Mouse (Mus musculus) brain, embryonic 14.5 days (tissue): ENCODE data around the gene Cachd1. TPM values are rescaled to one million over a fixed set of nuclear protein-coding genes. Genes with fewer than 3 reads are reported as not detected.

Experiments used
- DNase-seq: peaks from one replicate; pipeline ENCODE4 v3.0.0-alpha.2; 2011; ENCODE audit warnings: low read depth
- CTCF ChIP-seq: fragments of 200-500 bp; IDR thresholded peaks from 2 replicates; pipeline ENCODE4 v1.5.1; 2012; ENCODE audit warnings: inconsistent platforms, mild to moderate bottlenecking, moderate library complexity, borderline replicate concordance; ENCODE audit not compliant: insufficient read depth, insufficient read length; ENCODE audit errors: extremely low read depth
- POLR2A ChIP-seq: fragments of 200-500 bp; IDR thresholded peaks from 2 replicates; pipeline ENCODE4 v1.6.1; 2012; ENCODE audit warnings: mild to moderate bottlenecking, inconsistent platforms, borderline replicate concordance; ENCODE audit not compliant: poor library complexity, insufficient read depth, insufficient read length, severe bottlenecking; ENCODE audit errors: extremely low read depth
- polyA plus RNA-seq: library from polyadenylated mRNA; depleted of rRNA; stranded (reverse); fragments of >200 nt; gene quantifications from 2 replicates; pipeline ENCODE4 v1.2.3, GENCODE M21; 2012

Cachd1 gene
- polyA plus RNA-seq, 1 experiment = 150 TPM

DNA sequence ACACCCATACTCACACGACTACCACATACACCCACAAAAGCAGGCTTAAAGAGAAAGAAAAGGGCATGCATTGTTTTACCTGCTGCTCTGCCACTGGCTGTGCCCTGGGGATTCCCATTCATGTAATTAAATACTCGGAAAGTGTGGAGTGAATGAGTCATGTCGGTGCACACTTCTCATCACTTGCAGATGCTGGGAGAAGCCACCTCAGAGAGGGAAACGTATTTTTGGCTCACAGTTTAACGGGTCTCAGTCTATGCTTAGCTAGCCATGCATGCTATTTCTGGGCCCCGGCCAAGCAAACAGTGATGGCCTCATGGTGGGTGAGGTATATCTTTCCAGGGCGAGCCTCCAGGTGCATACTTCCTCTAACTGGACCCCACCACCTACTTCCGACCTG lies 222.4 kb downstream of the Cachd1 start:
- no peak for DNase-seq
- TF ChIP-seq CTCF (no peak), POLR2A (no peak)

DNA sequence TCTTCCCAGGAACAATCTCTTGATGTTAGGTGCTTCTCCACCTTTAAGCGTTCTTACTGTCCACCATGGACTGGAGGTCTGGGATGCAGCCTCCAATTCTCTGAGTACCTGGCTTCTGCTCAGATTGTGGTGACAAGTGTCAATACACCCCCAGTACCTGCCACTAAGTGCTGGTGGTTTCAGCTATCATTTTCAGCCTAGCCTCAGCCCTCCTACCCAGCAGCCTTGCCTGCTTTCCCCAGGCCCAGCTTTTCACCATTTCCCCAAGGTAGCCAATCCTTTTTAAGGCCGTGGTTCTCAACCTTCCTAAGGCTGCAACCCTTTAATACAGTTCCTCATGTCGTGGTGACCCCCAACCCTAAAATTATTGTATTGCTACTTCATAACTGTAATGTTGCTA lies 224.1 kb downstream of the Cachd1 start:
- DNase-seq = no peak

DNA sequence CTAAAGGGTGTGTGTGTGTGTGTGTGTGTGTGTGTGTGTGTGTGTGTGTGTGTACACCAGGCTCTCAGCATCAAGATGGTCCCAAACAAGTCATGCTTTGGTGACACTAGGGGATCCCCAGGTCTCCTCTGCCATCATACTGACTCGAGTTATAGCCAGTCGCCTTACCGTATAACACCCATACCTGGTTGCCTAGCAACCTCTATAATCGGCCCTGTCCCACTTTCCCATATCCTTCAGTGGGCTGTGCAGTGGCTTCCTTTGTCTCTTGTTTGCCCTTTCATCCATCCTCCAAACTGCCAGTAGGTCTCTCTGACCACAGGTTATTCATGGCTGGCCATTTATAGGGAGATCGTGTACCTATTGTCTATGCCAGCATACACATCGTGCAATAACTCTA lies 224.6 kb downstream of the Cachd1 start:
- TF ChIP-seq POLR2A (no peak), CTCF (no peak)

More for the DNA sequence above, 224.1 kb downstream of the Cachd1 start:
- TF ChIP-seq POLR2A = no peak

DNA sequence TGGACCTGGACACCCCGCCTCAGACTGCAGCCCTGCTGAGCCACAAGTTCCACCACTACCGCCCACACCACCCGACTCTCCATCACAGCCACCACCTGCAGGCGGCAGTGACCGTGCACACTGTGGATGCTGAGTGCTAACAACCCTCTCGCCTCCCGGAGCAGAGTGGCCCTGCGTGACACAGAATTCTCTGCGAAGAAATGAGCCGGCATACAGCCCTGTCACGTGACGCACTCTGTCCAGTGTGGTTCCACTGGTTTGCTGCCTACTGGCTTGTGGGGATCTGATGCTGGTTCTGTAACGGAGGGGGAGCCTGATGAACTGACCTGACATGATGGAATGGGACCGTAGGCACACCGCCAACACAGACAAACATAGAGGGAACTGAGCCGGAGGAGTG lies 226.5 kb downstream of the Cachd1 start:
- TF ChIP-seq CTCF = no peak
- TF ChIP-seq POLR2A = no peak
- no peak for DNase-seq

More for the DNA sequence above, 224.6 kb downstream of the Cachd1 start:
- no peak for DNase-seq

DNA sequence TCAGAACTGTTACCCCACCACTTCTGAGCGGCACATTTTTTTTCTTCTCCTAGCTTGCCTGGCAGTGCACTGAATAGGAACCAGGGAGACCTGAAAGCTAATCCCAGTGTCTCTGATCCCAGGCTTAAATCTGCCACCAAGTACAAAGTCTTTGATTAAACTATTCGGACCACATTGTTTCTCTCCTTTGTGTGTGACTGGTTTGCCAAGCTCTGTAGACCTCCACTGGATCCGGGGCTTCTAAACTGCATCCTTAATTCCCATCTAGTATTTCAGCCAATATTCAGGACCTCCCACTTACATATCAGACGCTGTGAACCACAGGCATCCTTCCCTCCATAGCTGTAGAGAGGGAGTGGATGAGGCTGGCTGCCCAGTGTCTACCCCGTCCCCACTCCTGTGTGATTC lies 231.9 kb downstream of the Cachd1 start:
- peak; percentile 74 for DNase-seq
- no peak for TF ChIP-seq POLR2A
- no peak for TF ChIP-seq CTCF

DNA sequence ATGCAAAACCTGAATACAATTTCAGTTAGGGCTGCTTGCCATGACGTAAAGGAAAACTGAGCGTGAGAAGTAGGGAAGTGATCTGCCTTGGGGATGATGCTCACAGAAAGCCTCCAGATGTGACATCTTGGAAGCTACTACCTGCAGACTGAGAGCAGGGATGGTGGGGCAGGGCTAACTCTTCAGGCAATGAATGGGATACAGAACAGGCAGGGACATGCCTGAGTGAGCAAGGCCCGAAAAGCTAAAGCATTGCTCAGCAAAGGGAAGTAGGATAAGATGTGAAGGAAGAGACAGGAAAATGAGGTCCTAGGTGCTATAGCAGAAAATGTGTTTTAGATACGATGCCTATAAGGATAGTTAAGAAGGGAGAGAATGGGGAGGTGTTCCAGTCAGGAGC lies 232.6 kb downstream of the Cachd1 start:
- no peak for DNase-seq
- TF ChIP-seq POLR2A = no peak

DNA sequence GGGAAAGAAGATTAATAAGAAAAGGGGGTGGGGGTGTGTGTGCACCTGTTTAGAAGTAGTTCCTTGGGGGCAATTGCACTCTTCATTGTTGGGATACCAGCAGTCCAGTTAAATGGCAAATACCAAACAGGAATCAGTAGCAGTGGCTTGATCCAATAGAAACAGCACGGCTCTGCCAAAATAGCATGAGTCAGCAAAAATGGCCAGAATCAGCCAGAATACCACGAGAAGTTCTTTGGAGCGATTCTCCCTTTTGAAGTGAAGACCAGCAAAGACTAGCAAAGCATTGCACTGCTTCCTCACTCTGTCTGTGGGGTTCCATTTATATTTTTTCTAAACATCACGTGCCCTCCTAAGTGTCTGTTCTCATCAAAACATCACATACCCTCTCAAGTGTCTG lies 241.3 kb downstream of the Cachd1 start:
- no peak for DNase-seq
- TF ChIP-seq POLR2A (no peak), CTCF (no peak)

DNA sequence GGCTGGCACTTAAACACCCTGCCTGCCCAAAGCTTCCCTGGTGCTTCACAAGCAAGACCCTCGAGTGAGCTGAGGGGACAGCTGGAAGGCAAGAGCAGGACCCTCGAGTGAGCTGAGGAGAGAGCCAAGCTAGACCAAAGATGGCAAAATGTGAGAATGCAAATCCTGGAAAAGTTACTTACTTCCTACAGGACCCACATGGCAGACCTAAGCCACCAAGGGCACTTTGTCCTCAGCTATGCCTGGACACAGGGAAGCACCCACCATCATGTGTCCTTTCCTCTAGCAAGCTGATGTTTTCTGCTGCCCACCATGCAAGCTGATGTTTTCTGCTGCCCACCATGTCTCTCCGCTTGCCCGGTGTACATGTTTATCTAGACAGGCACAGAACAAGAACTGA lies 244.1 kb downstream of the Cachd1 start, which contains the start of gene Gm10577:
Gm10577 (minus strand) TSS at position 101 of the 400 bp plus-strand sequence.
- no peak for DNase-seq
- TF ChIP-seq CTCF = no peak
- TF ChIP-seq POLR2A = no peak

DNA sequence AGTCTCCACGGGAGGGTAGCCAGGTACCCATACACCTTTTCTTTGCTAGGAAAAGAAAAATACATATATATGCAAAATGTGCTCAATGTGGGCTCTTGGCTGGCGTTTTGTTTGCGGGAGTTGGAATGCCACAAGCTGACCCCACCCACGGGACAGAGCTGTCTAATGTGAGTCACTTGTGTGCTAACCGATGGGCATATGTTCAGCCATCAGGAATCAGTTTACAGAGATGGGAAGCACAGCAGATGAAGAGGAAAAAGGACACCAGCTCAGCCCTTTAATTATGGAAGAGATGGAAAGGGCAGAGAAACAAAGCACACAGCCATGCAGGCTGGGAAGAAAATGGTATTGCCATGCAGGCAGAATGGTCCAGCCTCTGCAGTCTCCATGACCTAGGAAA lies 250.1 kb downstream of the Cachd1 start:
- peak; percentile 54 for DNase-seq
- TF ChIP-seq POLR2A (no peak), CTCF (no peak)

DNA sequence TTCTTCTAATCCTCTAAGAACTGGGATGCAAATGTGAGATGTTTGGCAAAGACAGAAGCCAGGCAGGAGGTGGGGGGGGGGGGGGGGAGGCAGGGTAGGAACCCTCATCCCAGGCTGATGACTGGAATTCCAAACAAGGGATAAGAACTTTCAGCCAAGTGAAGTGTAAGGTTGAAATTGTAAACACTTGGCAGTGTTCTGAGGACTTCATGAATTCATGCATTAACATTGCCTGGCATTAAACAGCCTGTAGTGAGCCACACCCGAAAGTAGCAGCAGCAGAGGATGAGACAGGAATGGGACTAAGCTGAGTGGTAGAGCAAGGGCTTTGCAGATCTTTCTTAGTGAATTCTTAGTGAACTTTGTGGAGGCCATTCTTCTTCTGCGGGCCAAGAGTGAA lies 250.5 kb downstream of the Cachd1 start:
- no peak for TF ChIP-seq POLR2A
- peak; percentile 81 for DNase-seq

DNA sequence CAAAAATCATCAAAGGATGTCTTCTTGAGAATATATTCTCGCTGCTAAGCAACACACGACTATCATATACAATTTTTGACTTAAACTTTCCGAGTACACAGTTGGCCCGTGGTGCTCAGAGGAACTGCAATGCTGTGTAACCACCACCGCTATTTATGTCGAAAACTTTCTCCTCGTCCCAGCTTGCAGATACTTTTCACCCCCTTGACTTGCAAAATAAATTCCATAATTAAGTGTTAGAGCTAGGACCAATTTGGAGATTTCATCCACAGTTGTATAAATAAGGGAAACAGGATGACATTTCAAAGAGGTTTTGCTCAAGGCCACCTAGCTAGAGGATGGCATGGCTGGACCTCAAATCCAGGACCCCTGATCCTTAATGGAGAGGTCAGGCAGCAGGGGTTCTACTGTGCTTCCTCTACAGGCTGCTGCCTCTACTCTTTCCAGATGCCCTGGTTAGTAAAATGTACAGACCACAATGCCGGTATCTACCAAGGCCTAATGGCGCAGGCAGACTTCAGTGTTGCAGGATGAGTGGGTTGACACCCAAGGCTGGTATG lies 251.5 kb downstream of the Cachd1 start:
- TF ChIP-seq POLR2A (no peak), CTCF (no peak)
- DNase-seq = no peak

DNA sequence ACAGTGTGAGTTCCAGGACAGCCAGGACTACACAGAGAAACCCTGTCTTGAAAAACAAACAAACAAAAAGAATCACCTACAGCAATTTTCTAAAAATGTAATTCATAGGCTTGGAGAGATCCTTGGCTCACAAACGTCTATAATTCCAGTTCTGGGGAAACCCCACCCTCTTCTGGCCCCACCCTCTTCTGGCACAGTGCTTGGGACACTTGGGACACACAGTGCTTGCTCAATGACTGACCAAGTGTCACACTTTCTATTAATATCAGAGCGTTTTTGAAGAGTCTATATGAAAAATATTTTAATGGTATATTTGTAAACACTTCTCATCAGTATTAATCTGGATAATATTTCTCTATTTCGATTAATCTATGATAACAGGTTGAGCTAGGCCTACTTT lies 256.6 kb downstream of the Cachd1 start:
- no peak for TF ChIP-seq POLR2A
- TF ChIP-seq CTCF = no peak

DNA sequence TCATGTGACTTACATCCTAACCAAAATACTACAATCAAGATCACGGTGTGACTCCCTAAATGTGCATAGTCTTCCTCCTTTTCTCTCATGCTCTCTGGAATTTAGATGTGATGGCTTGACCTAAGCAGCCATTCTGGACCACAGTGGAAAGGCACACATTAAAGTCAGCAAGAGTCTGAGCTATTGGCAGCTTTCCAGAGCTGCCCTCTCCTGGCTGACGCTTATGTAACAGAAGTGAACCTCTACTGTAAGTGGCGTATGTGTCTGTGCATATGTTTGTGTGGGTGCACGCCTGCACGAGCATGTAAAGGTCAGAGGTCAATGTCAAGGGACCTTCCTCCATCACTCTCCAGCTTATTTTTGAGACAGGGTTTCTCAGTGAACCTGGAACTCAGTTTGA lies 258.7 kb downstream of the Cachd1 start:
- no peak for TF ChIP-seq CTCF
- DNase-seq = no peak

More for the DNA sequence above, 256.6 kb downstream of the Cachd1 start:
- no peak for DNase-seq
